Mouse (Mus musculus) heart, embryonic 14.5 days (tissue): ENCODE results near the gene Gm21897. TPM values are rescaled to one million over a fixed set of nuclear protein-coding genes. Genes with fewer than 3 reads are reported as not detected.

Experiments used
- ATAC-seq: fragments of 200-750 bp; cut with Nextera tagmentation; 2 replicates; pipeline ENCODE4 v1.8.0; 2017; ENCODE audit warnings: low read depth, moderate TSS enrichment; ENCODE audit not compliant: insufficient number of reproducible peaks, insufficient read depth, low FRiP score
- H3K27ac ChIP-seq, 2 experiments: fragments of 200-500 bp in 1 of 2; fragments of 300-500 bp in 1 of 2; sonication (generic) in 1 of 2; replicated peaks in 1 of 2; 2 replicates each; pipeline ENCODE4 v1.5.1; 2012 to 2014; ENCODE audit warnings: low read depth in 2 of 2, low read length in 2 of 2, control low read depth in 1 of 2, mild to moderate bottlenecking in 1 of 2, mixed read lengths in 1 of 2; ENCODE audit not compliant: control insufficient read depth in 1 of 2, insufficient read depth in 1 of 2
- H3K27me3 ChIP-seq: fragments of 300-500 bp; sonication (generic); 2 replicates; pipeline ENCODE4 v1.6.1; 2014; ENCODE audit warnings: mild to moderate bottlenecking, low read length, control low read depth; ENCODE audit not compliant: control insufficient read depth, insufficient read depth
- H3K36me3 ChIP-seq: fragments of 300-500 bp; sonication (generic); 2 replicates; pipeline ENCODE4 v1.6.1; 2014; ENCODE audit warnings: mild to moderate bottlenecking, control low read depth, low read length, mixed read lengths; ENCODE audit not compliant: control insufficient read depth, insufficient read depth
- H3K4me1 ChIP-seq, 2 experiments: fragments of 200-500 bp in 1 of 2; fragments of 300-500 bp in 1 of 2; sonication (generic) in 1 of 2; 2 replicates each; pipeline ENCODE4 v1.6.1; 2012 to 2014; ENCODE audit warnings: low read length in 2 of 2, control low read depth in 1 of 2, mixed read lengths in 1 of 2; ENCODE audit not compliant: control insufficient read depth in 2 of 2, insufficient read depth in 2 of 2
- H3K4me2 ChIP-seq: fragments of 300-500 bp; sonication (generic); 2 replicates; pipeline ENCODE4 v1.6.1; 2014; ENCODE audit warnings: mild to moderate bottlenecking, low read length
- H3K4me3 ChIP-seq, 2 experiments: fragments of 200-500 bp in 1 of 2; fragments of 300-500 bp in 1 of 2; sonication (generic) in 1 of 2; 2 replicates each; pipeline ENCODE4 v1.5.1; 2012 to 2014; ENCODE audit warnings: low read length in 2 of 2, mild to moderate bottlenecking in 2 of 2, control low read depth in 1 of 2, low read depth in 1 of 2, moderate library complexity in 1 of 2; ENCODE audit not compliant: control insufficient read depth in 1 of 2, insufficient read depth in 1 of 2
- H3K9ac ChIP-seq: fragments of 300-500 bp; sonication (generic); 2 replicates; pipeline ENCODE4 v1.6.1; 2014; ENCODE audit warnings: mild to moderate bottlenecking, low read length
- H3K9me3 ChIP-seq: fragments of 300-500 bp; sonication (generic); 2 replicates; pipeline ENCODE4 v1.6.1; 2016; ENCODE audit warnings: low read length, control low read depth; ENCODE audit not compliant: control insufficient read depth
- WGBS: fragments of 180-500 bp; shearing (Covaris S2); extraction: QIAGEN DNeasy Blood & Tissue Kit; methylation state at CpG from one replicate; pipeline ENCODE4 v1.1.7; 2014; 5-methylcytosine and 5-hydroxymethylcytosine counted together
- polyA plus RNA-seq: library from polyadenylated mRNA; unstranded; fragments of >200 nt; fragmentation: Nextera tagmentation; extraction: Ambion mirVana; gene quantifications from 2 replicates; pipeline ENCODE4 v1.2.1, GENCODE M21; 2014

Gene Gm21897
- polyA plus RNA-seq, 1 experiment from 2014 or later: not detected

- Histone ChIP-seq H3K9me3 (no peaks in the 10 kb centered on the region), H3K4me2 (no peak overlapping the region), H3K27me3 (no peaks in the 10 kb centered on the region), H3K4me3 (no peak overlapping the region), H3K4me1 (no peaks in the 10 kb centered on the region), H3K36me3 (no peaks in the 10 kb centered on the region), H3K27ac (no peak overlapping the region), H3K9ac (no peak overlapping the region)
- WGBS: 23% methylated on average over 1 of the region's 1 CpGs
- no peak for ATAC-seq
These were observed 28.8 kb downstream of the Gm21897 start for GRCm38 (mm10) chr16:15346045-15346444.

GRCm38 (mm10) chr16:15349381-15349780 lies 32.1 kb downstream of the Gm21897 start:
- no peak for ATAC-seq
- Histone ChIP-seq H3K27me3 (no peaks in the 10 kb centered on the region), H3K36me3 (no peaks in the 10 kb centered on the region), H3K9me3 (no peaks in the 10 kb centered on the region), H3K27ac (no peak overlapping the region), H3K4me2 (no peak overlapping the region), H3K4me1 (no peaks in the 10 kb centered on the region), H3K4me3 (no peak overlapping the region), H3K9ac (no peak overlapping the region)
- WGBS: 68% methylated on average over 2 of the region's 2 CpGs

GRCm38 (mm10) chr16:15351301-15351700 lies 34.0 kb downstream of the Gm21897 start:
- no peak overlapping the region for H3K27ac ChIP-seq
- no peak for ATAC-seq
- no peak overlapping the region for H3K4me2 ChIP-seq
- H3K9me3 ChIP-seq: no peaks in the 10 kb centered on the region
- H3K27me3 ChIP-seq: no peaks in the 10 kb centered on the region
- no peak overlapping the region for H3K9ac ChIP-seq
- WGBS: 59% methylated on average over 1 of the region's 1 CpGs
- no peaks in the 10 kb centered on the region for H3K4me1 ChIP-seq
- no peaks in the 10 kb centered on the region for H3K36me3 ChIP-seq
- no peak overlapping the region for H3K4me3 ChIP-seq

- Histone ChIP-seq H3K4me2 (no peak overlapping the region), H3K27me3 (no peaks in the 10 kb centered on the region), H3K36me3 (no peaks in the 10 kb centered on the region), H3K27ac (no peak overlapping the region), H3K4me3 (no peak overlapping the region), H3K9ac (no peak overlapping the region), H3K4me1 (no peaks in the 10 kb centered on the region), H3K9me3 (no peaks in the 10 kb centered on the region)
- ATAC-seq: no peak
- 61% methylated on average over 2 of the region's 2 CpGs for WGBS
These were observed 35.1 kb downstream of the Gm21897 start for GRCm38 (mm10) chr16:15352320-15352719.

- no peak for ATAC-seq
- no peaks in the 10 kb centered on the region for H3K27me3 ChIP-seq
- H3K4me1 ChIP-seq: no peaks in the 10 kb centered on the region
- H3K36me3 ChIP-seq: no peaks in the 10 kb centered on the region
- H3K4me3 ChIP-seq: no peak overlapping the region
- H3K9me3 ChIP-seq: no peaks in the 10 kb centered on the region
- H3K4me2 ChIP-seq: no peak overlapping the region
- 41% methylated on average over 2 of the region's 2 CpGs for WGBS
- no peak overlapping the region for H3K9ac ChIP-seq
- H3K27ac ChIP-seq: no peak overlapping the region
These were observed 37.6 kb downstream of the Gm21897 start for GRCm38 (mm10) chr16:15354901-15355300.

- Histone ChIP-seq H3K27ac (no peak overlapping the region), H3K9ac (no peak overlapping the region), H3K4me3 (no peak overlapping the region), H3K27me3 (no peaks in the 10 kb centered on the region), H3K9me3 (no peaks in the 10 kb centered on the region), H3K36me3 (no peaks in the 10 kb centered on the region), H3K4me2 (no peak overlapping the region), H3K4me1 (no peaks in the 10 kb centered on the region)
- 59% methylated on average over 1 of the region's 1 CpGs for WGBS
- ATAC-seq: peak; percentile 39; the same call in 1 of the 2 replicates
These were observed 38.1 kb downstream of the Gm21897 start for GRCm38 (mm10) chr16:15355339-15355738.

- no peaks in the 10 kb centered on the region for H3K36me3 ChIP-seq
- H3K4me2 ChIP-seq: no peak overlapping the region
- H3K4me1 ChIP-seq: no peaks in the 10 kb centered on the region
- no peak overlapping the region for H3K9ac ChIP-seq
- no peaks in the 10 kb centered on the region for H3K9me3 ChIP-seq
- H3K27me3 ChIP-seq: no peaks in the 10 kb centered on the region
- H3K4me3 ChIP-seq: no peak overlapping the region
- no peak overlapping the region for H3K27ac ChIP-seq
- ATAC-seq: no peak
These were observed 40.5 kb downstream of the Gm21897 start for GRCm38 (mm10) chr16:15357766-15358165.

- Histone ChIP-seq H3K4me3 (no peak overlapping the region), H3K27me3 (no peaks in the 10 kb centered on the region), H3K9ac (no peak overlapping the region), H3K4me2 (no peak overlapping the region), H3K9me3 (no peaks in the 10 kb centered on the region), H3K27ac (no peak overlapping the region), H3K36me3 (no peaks in the 10 kb centered on the region), H3K4me1 (no peaks in the 10 kb centered on the region)
- 74% methylated on average over 3 of the region's 3 CpGs for WGBS
- no peak for ATAC-seq
These were observed 42.0 kb downstream of the Gm21897 start for GRCm38 (mm10) chr16:15359110-15359782.
